Mouse (Mus musculus) adipocyte (in vitro differentiated cells): ENCODE measurements around the gene Sez6l2.
"Not testable (repeated sequence)": the region's sequence is repeated elsewhere in the genome, so short reads cannot be mapped to it uniquely, and the experiment has no call there.

Experiments used
- DNase-seq: peaks from one replicate; pipeline ENCODE4 v3.0.0-alpha.2; 2016; ENCODE audit warnings: low spot score

Sez6l2 gene

GRCm38 (mm10) chr7:126949793-126950646 is at the start of gene Sez6l2:
Sez6l2 (plus strand) TSS chr7:126950563.
- DNase-seq = peak; percentile 68

- no peak for DNase-seq
Observed at GRCm38 (mm10) chr7:126905590-126905989, 44.8 kb upstream of the Sez6l2 start.

- no peak for DNase-seq
Observed at GRCm38 (mm10) chr7:126914844-126915243, 35.5 kb upstream of the Sez6l2 start.

- not testable (repeated sequence) for DNase-seq
Observed at GRCm38 (mm10) chr7:126918356-126918755, 32.0 kb upstream of the Sez6l2 start.

- no peak for DNase-seq
Observed at GRCm38 (mm10) chr7:126919973-126920372, 30.4 kb upstream of the Sez6l2 start.

- no peak for DNase-seq
Observed at GRCm38 (mm10) chr7:126921563-126921962, 28.8 kb upstream of the Sez6l2 start.

GRCm38 (mm10) chr7:126922624-126923060 is 27.7 kb upstream of the Sez6l2 start, which contains the start of gene Tmem219:
Tmem219 (minus strand) TSS chr7:126922917.
- peak; percentile 83 for DNase-seq

GRCm38 (mm10) chr7:126923999-126924398 is 26.4 kb upstream of the Sez6l2 start:
- no peak for DNase-seq

GRCm38 (mm10) chr7:126926299-126926698 is 24.1 kb upstream of the Sez6l2 start:
- DNase-seq = no peak

GRCm38 (mm10) chr7:126928384-126929037 is 21.9 kb upstream of the Sez6l2 start, which contains the start of gene Kctd13:
Kctd13 (plus strand) TSS chr7:126928879.
- DNase-seq = peak; percentile 80

GRCm38 (mm10) chr7:126929046-126929445 is 21.3 kb upstream of the Sez6l2 start:
- DNase-seq = no peak

GRCm38 (mm10) chr7:126932652-126933051 is 17.7 kb upstream of the Sez6l2 start:
- DNase-seq = no peak

GRCm38 (mm10) chr7:126941171-126941570 is 9.2 kb upstream of the Sez6l2 start:
- DNase-seq = no peak

GRCm38 (mm10) chr7:126941801-126942200 is 8.6 kb upstream of the Sez6l2 start:
- DNase-seq = no peak

GRCm38 (mm10) chr7:126946530-126946929 is 3.8 kb upstream of the Sez6l2 start:
- peak; percentile 41 for DNase-seq

- DNase-seq = no peak
Observed at GRCm38 (mm10) chr7:126948626-126949025, 1.7 kb upstream of the Sez6l2 start.

- no peak for DNase-seq
Observed at GRCm38 (mm10) chr7:126949403-126949792, 965 bp upstream of the Sez6l2 start, which contains the start of gene Asphd1. Asphd1 (minus strand) TSS chr7:126949582.

- DNase-seq = no peak
Observed at GRCm38 (mm10) chr7:126950647-126951615, 568 bp downstream of the Sez6l2 start.

- no peak for DNase-seq
Observed at GRCm38 (mm10) chr7:126951741-126952140, 1.4 kb downstream of the Sez6l2 start.

GRCm38 (mm10) chr7:126952646-126953045 is 2.3 kb downstream of the Sez6l2 start:
- no peak for DNase-seq

- no peak for DNase-seq
Observed at GRCm38 (mm10) chr7:126955125-126955524, 4.8 kb downstream of the Sez6l2 start.

- no peak for DNase-seq
Observed at GRCm38 (mm10) chr7:126959780-126960179, 9.4 kb downstream of the Sez6l2 start.
